Mouse (Mus musculus): ENCODE measurements around the gene Tubb3. TPM values are rescaled to one million over a fixed set of nuclear protein-coding genes. Genes with fewer than 3 reads are reported as not detected.
"Not testable (repeated sequence)": the region's sequence is repeated elsewhere in the genome, so short reads cannot be mapped to it uniquely, and the experiment has no call there.

The Tubb3 gene
- polyA plus RNA-seq, 2 experiments from 2014 or later: 0.53 to 0.68 TPM

- peak; percentile 38 for ATAC-seq
These were observed 1.4 kb downstream of the Tubb3 start for GRCm38 (mm10) chr8:123412560-123413170.

GRCm38 (mm10) chr8:123414255-123414654 lies 3.0 kb downstream of the Tubb3 start:
- no peak for ATAC-seq

- ATAC-seq: not testable (repeated sequence)
These were observed 3.9 kb downstream of the Tubb3 start for GRCm38 (mm10) chr8:123414997-123415696.

DNA sequence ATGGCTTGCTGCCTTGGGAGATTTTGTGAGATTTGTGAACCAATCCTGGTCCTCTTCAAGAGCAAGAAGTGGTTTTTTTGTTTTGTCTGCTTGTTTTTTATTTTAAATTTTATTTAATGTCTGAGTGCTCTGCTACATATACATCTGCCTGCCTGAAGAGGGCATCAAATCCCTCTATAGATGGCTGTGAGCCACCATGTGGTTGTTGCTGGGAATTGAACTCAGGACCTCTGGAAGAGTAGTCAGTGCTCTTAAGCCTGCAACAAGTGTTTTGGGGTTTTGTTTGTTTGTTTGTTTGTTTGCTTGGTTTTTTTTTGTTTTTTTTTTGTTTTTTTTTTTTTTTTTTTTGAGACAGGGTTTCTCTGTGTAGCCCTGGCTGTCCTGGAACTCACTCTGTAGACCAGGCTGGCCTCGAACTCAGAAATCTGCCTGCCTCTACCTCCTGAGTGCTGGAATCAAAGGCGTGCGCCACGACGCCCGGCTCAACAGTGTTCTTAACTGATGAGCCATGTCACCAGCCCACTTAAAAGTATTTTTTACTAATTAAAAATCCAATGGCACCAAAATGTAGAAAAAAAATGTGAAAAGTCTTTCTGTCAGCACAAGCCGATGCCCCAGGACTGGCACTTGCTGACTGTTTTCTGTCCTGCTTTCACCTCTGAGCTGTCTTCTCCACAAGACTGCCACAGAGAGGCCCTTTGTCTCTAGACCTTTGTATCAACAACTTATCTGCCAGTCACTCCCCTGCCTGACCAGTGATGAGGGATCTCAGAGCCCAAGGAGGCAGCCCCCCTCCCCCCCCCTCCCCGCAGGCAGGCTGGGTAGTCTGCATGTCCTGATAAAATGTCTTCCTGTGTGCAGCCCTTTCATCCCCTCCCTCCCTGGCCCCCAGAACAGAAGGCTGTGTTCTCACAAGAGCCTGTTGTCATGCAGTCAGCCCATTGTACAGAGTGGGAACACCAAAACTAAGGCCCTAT lies 5.0 kb downstream of the Tubb3 start:
- ATAC-seq: no peak

DNA sequence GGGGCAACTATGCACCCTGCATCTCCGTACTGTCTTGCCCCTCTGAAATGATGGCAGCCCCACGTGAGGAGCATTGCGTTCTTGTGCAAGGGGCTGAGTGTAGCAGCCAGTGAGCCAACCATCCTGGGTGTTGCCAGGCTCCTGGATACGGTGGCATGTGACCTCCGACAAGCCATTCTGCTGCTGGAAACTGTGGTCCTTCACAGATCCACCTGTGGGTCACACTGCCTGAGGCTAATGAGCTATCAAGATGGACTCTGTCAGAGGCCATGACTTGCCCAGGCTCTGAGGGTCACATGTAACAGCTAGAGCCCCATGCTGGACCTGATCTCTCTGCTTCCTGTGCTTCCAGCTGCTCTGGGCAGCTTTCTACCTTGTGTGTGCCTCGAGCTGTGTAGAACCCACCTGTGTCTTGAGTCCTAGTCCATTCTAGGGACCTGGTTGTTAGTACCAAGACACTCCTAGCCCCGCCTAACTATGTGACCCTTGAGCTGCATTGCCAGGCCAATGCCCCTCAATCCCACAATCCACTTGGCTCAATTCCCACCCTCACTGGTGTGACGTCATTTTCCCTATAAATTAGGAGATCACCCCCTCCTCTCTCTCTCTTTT lies 5.8 kb downstream of the Tubb3 start:
- no peak for ATAC-seq

DNA sequence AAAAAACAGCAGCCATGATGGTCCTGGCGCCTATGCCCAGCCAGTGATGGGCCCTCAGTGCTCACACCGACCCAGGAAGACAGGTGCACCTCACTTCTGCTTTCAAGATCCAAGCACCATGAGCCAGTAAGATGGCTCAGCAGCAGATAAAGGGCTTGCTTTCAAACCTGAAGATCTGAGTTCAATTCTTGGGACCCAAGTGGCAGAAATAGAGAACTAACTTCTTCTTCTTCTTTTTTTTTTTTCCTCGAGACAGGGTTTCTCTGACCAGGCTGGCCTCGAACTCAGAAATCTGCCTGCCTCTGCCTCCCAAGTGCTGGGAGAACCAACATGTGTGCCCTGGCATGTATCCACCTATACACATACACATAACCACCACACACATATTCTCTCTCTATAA lies 8.5 kb downstream of the Tubb3 start:
- ATAC-seq: no peak

- ATAC-seq: no peak
These were observed 9.5 kb downstream of the Tubb3 start for GRCm38 (mm10) chr8:123420525-123421281.

DNA sequence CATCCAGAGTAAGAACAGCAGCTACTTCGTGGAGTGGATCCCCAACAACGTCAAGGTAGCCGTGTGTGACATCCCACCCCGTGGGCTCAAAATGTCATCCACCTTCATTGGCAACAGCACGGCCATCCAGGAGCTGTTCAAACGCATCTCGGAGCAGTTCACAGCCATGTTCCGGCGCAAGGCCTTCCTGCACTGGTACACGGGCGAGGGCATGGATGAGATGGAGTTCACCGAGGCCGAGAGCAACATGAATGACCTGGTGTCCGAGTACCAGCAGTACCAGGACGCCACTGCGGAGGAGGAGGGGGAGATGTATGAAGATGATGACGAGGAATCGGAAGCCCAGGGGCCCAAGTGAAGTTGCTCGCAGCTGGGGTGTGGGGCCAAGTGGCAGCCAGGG lies 10.1 kb downstream of the Tubb3 start:
- no peak for ATAC-seq

- ATAC-seq: no peak
These were observed 11.0 kb downstream of the Tubb3 start for GRCm38 (mm10) chr8:123422056-123422780.

GRCm38 (mm10) chr8:123422781-123423159 lies 11.5 kb downstream of the Tubb3 start:
- ATAC-seq: no peak

DNA sequence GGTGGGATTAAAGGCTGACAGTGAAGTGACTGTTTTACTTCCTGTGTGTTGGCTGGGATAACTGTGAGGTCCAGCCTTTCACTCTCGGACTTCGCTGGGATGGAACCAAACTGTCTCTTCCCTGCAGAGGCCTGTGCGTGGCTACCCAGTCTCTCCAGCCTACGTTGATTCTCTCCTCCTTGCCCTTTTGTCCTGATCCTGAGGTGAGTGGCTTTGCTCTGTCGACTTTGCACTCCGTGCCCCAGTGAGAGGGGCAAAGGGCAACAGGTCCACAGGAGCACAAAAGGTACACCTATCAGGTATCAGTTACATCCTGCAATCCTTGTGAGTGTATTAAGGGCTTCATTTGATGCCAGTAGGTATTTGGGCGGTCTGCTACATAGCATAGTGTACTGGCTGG lies 12.2 kb downstream of the Tubb3 start, which contains the start of gene Def8:
TSS of gene Def8 (plus strand) at position 87 of the 400 bp plus-strand sequence.
- ATAC-seq: no peak

DNA sequence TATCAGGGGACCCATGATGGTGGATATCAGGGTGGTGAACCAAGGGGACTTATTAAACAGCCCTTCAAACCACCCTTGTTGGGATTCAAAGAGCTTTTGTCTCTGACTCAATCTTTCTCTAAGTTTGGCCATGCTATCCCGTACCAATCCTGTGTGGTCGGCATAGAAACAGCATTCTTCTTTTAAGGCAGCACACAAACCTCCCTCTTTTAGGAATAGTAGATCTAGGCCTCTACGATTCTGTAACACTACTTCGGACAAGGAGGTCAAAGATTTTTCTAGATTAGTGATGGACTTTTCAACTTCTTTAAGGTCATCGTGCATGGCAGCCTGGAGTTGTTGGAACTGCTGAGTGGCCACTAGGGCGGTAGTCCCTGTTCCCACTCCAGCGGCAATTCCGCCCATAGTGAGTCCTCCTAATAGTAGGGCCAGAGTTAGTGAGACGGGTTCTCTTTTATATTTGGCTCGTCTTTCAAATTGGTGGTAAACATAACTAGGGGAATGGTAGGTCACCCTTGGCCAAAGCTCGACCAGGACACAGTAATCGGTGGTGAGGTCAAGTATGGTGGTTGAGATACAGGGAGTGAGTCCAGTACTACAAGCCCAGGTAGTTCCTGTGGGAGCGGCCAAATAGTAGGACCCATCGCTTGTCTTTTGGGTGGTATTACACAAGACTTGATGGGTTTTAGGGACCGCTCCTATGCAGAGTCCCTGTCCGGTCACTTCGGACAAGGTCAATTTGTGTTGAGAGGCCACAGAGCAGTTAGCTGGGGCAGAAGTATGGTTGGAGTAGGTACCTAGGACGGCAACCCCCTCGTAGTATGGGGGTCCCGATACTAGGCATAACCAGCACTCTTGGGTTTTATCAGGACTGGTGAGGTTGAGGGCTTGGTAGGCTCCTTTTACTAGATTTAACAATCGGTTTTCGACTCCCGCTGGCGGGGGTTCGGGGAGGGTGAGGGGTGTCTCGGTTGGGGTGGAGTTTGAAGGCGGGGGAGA lies 15.6 kb downstream of the Tubb3 start:
- ATAC-seq: no peak

GRCm38 (mm10) chr8:123427639-123428275 lies 16.5 kb downstream of the Tubb3 start:
- ATAC-seq: no peak

DNA sequence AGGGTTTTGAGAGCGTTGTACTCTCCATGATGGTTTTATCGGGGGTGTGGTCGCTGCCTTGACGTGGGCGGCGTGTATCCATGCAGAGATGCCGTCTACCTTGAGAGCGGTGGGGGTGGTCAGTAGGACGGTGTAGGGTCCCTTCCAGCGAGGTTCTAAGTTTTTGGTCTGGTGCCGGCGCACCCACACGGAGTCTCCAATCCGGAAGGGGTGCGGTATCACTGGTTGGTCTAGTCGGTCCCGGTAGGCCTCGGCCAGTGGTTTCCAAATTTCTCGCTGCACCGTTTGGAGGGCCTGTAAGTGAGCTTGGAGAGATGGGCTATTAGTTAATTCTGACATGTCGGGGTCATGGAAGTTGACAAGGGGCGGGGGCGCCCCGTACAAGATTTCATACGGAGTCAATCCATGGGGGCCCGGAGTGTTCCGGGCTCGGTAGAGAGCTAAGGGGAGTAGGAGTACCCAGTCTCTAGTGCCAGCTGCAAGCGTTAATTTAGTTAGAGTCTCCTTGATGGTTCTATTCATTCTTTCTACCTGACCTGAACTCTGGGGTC lies 17.2 kb downstream of the Tubb3 start:
- ATAC-seq: no peak

GRCm38 (mm10) chr8:123428939-123429721 lies 17.9 kb downstream of the Tubb3 start:
- ATAC-seq: no peak

- not testable (repeated sequence) for ATAC-seq
These were observed 18.4 kb downstream of the Tubb3 start for GRCm38 (mm10) chr8:123429722-123430013.

GRCm38 (mm10) chr8:123430936-123431335 lies 19.7 kb downstream of the Tubb3 start:
- not testable (repeated sequence) for ATAC-seq

DNA sequence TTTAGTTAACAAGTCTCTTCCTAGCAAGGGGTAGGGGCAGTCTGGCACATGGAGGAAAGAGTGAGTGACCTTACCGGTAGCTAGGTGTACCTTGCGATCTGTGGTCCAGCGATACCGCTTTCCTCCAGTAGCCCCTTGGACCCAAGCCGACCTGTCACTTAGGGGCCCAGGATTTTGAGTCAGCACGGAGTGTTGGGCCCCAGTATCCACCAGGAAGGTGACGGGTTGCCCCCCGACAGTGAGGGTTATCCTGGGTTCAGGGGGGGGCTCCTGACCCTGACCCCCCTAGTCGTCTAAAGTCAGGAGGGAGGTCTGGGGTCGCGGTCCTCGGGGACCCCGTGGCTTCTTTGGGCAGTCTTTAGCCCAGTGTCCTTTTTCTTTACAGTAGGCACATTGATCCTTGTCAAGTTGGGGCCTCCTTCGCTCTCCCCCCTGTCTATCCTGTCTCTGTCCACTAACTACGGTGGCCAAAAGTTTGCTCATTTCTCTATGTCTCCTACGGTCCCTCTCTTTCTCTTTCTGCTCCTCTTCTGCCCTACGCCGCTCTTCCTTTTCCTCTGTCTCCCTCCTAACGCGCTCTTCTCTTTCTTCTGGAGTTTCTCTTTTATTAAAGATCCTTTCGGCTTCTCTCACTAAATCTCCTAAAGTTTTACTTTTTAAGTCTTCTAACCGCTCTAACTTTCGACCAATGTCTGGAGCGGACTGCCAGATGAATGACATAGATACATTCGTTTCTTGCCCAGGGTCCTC lies 20.6 kb downstream of the Tubb3 start:
- no peak for ATAC-seq

Measured in activated CD4-positive, CD25-positive, alpha-beta regulatory T cell, adult 4 months (primary cell).